Mouse (Mus musculus) CD4-positive helper T cell, adult 2 months (primary cell): ENCODE data around the gene Tmem238.

Source experiments
- DNase-seq: peaks from one replicate; pipeline ENCODE4 v3.0.0-alpha.2; 2012; ENCODE audit warnings: low read depth, missing footprints, low spot score

The Tmem238 gene

GRCm38 (mm10) chr7:4747156-4747899, 42.1 kb downstream of the Tmem238 start:
- DNase-seq = no peak

GRCm38 (mm10) chr7:4746326-4746980, 43.0 kb downstream of the Tmem238 start:
- no peak for DNase-seq

GRCm38 (mm10) chr7:4744886-4745285, 44.6 kb downstream of the Tmem238 start:
- no peak for DNase-seq

- no peak for DNase-seq
Observed at GRCm38 (mm10) chr7:4743354-4743753, 46.1 kb downstream of the Tmem238 start.

GRCm38 (mm10) chr7:4742482-4742819, 47.0 kb downstream of the Tmem238 start:
- DNase-seq = no peak

GRCm38 (mm10) chr7:4741672-4742481, 47.6 kb downstream of the Tmem238 start:
- no peak for DNase-seq

- DNase-seq = no peak
Observed at GRCm38 (mm10) chr7:4741151-4741550, 48.3 kb downstream of the Tmem238 start.

- no peak for DNase-seq
Observed at GRCm38 (mm10) chr7:4740309-4740727, 49.1 kb downstream of the Tmem238 start.

GRCm38 (mm10) chr7:4739544-4740275, 49.7 kb downstream of the Tmem238 start, which contains the start of gene Kmt5c:
Kmt5c (plus strand) TSS chr7:4740115.
- peak; percentile 100 for DNase-seq

- no peak for DNase-seq
Observed at GRCm38 (mm10) chr7:4739041-4739543, 50.4 kb downstream of the Tmem238 start.
